Mouse (Mus musculus) testis, adult 2 months (tissue): ENCODE results near the gene Sptbn1.

Experiments used
- CTCF ChIP-seq: fragments of 200-500 bp; IDR thresholded peaks from 2 replicates; pipeline ENCODE4 v1.5.1; 2012; ENCODE audit warnings: low read depth, mild to moderate bottlenecking, inconsistent platforms, low read length, moderate library complexity; ENCODE audit not compliant: control insufficient read depth, insufficient read depth, insufficient replicate concordance
- POLR2A ChIP-seq: fragments of 200-500 bp; IDR thresholded peaks from 2 replicates; pipeline ENCODE4 v1.6.1; 2012; ENCODE audit warnings: low read depth, mild to moderate bottlenecking, inconsistent platforms, low read length, moderate library complexity; ENCODE audit not compliant: control insufficient read depth

- no peak for TF ChIP-seq CTCF
- TF ChIP-seq POLR2A = no peak
These were observed 41.2 kb downstream of the Sptbn1 start for GRCm38 (mm10) chr11:30226756-30227155.
